Mouse (Mus musculus) v-Abl transformed pro-B cells (cell line): ENCODE measurements around the gene Armh1.
"Not testable (repeated sequence)": the region's sequence is repeated elsewhere in the genome, so short reads cannot be mapped to it uniquely, and the experiment has no call there.

Source experiments
- in situ Hi-C, 2 experiments: fragments of 400-800 bp; cut with MboI; formaldehyde crosslinking; loops; one replicate each; pipeline ENCODE4 v1.15.1; 2025; ENCODE audit not compliant: unreplicated experiment in 2 of 2

Gene Armh1

DNA sequence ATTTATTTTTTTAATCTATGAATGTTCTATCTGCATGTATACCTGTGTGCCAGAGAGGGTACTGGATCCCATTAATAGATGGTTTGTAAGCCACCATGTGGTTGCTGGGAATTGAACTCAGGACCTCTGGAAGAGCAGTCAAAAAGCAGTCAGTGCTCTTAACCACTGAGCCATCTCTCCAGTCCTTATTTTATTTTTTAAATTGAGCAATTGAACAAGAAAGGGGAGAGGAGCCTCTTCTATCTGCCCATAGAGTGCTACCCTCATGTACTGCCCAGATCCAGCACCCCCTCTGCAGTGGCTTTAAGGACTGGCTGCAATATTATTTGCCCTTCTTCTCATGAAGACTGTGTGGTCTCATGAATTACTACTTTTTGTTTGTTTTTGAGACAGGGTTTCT, 26.7 kb downstream of the Armh1 start:
- in situ Hi-C loops: no loop called here

DNA sequence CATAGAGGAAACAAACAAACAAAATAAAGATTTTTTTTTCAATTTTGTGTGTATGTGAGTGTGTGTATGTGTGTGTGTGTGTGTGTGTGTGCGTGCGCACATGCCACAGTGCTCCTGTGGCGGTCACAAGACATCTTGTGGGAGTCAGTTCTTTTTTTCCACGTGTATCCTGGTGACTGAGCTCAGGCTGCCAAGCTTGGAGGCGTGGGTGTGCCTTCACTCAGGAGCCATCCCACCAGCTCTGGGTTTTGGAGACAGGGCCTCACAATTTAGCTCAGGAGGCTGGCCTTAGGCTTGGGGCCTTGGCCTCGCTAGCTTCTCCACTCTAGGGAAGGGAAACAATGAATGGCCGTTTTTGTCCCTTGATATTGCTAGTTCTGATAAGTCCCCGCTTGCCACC, 27.8 kb downstream of the Armh1 start:
- in situ Hi-C loops: no loop called here

DNA sequence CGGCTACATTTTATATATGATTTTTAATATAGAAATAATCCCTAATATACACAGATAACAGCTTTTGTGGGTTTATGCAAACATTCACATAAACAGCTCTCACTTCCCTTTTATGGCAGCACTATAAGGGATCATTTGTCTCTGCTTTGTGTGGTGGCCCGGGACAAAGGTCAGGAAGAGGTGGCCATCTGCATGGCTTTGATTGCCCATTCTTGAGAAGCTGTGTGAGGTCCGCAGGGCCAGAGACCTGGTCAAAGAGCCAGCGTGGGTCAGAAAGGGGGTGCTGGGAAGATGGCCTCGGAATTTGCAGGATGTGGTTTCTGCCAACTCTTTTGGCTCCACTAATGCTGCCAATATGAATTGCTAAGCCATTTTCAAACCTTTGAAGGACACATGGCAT, 28.9 kb downstream of the Armh1 start:
- in situ Hi-C loops: no loop called here

DNA sequence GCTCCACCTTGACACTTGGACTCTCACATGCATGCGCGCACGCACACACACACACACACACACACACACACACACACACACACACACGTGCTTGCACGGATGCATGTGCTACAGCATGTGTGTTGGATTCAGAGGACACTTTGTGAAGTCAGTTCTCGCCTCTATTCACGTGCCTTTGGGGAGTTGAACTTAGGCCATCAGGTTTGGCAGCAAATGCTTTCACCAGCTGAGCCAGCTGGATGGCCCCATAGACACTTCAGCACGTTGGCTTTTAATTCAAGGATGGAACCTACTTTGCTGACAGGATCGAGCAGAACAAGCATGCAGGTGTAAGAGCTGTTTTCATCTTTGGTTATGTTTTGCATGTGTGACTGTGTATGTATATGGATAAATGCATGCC, 30.1 kb downstream of the Armh1 start:
- in situ Hi-C loops: no loop called here

DNA sequence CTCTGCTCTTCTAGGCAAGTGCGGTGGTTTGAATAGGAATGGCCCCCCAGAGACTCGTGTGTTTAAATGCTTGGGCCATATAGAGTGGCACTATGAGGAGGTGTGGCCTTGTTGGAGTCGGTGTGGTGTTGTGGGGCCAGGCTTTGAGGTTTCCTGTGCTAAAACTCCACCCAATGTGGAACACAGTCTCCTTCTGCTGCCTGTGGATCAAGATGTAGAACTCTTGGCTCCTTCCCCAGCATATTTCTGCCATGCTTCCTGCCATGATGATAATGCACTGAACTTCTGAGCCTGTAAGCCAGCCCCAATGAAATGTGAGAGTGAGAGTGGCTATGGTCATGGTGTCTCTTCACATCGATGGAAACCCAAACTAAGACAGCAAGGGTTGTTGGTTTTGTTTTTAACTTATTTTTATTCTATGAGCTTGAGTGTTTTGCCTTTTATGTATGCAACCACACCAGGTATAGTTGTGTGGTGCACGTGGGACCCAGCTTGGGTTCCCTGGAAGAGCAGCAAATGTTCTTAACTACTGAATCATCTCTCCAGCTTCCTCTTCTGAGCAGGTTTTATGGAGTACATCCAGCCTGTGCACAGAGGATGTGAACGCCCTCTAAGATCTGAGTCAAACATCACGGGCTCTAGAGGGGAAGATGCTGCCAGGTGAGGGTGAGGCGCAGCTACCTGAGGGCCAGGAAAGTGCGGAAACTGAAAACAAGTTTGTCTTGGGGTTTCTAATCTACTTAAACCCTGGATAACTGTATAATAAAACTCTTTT, 31.0 kb downstream of the Armh1 start:
- in situ Hi-C loops: no loop called here

DNA sequence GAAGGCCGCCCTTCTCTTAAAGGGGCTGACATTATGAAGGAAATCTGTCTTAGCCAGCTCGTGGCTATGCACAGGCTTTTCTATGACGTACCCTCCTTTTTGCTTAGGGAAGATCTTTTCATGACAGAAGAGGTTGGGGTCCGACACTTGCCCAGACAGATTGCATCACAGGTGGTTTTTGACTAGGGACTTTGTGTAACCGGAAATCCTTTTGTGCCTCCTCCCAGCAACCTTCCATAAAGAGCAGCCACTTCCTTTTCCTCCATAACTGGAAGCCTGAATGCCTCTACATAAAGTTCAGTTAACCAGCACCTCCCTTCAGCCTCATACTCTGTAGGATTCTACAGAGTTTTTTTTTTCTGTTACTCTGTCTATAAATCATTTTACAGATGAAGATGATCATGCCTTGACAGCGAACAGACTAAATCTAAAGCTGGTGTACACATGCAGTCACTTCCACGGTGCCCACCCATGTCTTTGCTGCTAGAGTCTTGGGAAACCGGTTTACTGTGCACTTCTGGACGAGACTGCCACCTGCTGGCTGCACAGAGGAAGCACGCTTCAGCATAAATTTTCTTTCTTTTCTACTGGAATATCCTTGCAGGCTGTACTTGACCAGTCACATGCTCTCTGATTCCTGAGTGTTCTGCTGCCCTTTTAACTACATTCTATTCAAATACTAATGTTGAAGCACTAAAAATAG, 33.3 kb downstream of the Armh1 start:
- in situ Hi-C loops: loop anchor here (5.0 to 10.0 kb wide), 4 partner anchors 71 to 394 kb away; partner anchors contain the start of genes Hectd3 (in 1 of the 2), Hpdl (in 1 of the 2) and Urod (in 1 of the 2)

DNA sequence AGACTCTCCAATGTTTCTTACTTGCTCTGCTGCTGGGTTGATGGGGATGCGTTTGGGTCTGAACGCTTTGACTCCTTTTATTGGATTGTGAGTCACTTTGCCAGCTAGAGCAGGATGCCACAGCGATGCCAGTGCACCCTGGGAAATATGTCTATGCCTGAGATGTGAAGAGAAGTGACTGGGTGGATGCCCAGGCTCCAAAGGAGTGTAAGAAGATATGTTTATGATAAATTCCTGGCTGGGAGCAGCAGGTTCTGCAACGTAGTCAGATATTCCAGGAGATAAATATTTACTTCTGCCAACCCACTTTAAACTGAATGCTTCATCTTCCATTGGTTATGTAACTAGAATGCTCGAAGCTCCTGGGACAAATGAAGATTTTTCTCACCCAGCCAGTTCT, 34.9 kb downstream of the Armh1 start:
- in situ Hi-C loops: loop anchor here (5.0 to 10.0 kb wide), 4 partner anchors 70 to 392 kb away; partner anchors contain the start of genes Hectd3 (in 1 of the 2), Hpdl (in 1 of the 2) and Urod (in 1 of the 2)

DNA sequence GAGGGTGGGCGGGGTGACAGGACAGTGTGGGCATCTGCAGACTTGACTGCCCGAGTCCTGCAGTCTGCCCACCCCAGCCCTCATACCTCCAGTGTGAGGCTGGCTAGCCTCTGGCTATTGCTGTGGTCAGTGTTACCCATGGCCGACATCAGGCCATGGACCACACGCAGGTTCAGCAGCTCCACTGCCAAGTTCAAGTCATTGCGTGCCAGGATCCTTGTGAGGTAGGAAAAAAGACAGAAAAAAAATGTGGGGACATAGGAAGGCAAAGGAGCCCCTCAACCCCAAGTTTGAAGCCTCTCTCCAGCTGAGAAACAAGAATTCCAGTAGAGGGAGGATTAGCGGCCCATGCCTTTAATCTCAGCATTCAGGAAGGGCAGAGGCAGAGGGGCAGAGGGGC, 37.7 kb downstream of the Armh1 start:
- in situ Hi-C loops: loop anchor here (10.0 kb wide), 3 partner anchors 219 to 389 kb away; partner anchors contain the start of genes Hectd3 (in 1 of the 2), Hpdl (in 1 of the 2) and Urod (in 1 of the 2)

DNA sequence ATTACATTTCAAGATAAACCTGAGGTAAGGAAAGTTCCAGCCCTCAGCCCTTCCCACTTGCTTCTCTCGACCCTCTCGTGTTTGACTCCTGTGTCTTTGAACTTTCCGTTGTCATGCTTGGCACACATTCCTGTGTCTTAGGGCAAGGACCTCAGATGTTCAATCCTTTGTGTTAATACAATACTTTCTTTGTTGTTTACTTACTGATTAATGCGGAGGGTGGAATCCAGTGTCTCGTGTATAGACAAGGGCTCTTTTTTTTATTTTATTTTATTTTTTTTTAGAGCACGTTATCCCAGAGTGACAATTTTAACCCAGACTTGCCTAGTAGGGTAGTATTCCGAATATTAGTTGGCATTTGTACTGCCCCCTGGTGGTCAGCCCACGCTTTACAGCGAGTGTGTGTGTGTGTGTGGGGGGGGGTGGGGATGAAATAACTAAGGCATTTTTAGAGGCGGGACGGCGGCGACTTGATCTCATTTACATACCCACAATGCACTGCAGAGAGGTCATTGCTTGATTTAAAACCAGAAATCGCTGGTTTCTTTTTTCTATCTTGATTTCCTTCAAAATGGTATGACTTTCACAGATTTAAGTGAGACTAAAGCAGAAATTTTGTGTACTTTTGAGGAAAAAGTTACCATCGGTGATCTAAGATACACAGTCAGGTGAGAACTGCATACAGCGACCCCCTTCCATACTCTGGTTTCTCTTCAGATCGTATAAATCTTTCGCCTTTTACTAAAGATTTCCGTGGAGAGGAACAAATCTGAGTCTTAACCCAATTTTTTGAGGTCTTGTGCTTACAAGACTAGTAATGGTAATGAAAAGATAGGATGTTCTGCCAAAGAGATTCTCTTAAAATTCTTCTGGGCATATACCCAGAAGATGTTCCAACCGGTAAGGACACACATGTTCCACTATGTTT, 41.5 kb downstream of the Armh1 start:
- in situ Hi-C loops: loop anchor here (10.0 kb wide), 3 partner anchors 216 to 386 kb away; partner anchors contain the start of genes Hectd3 (in 1 of the 2), Hpdl (in 1 of the 2) and Urod (in 1 of the 2)

DNA sequence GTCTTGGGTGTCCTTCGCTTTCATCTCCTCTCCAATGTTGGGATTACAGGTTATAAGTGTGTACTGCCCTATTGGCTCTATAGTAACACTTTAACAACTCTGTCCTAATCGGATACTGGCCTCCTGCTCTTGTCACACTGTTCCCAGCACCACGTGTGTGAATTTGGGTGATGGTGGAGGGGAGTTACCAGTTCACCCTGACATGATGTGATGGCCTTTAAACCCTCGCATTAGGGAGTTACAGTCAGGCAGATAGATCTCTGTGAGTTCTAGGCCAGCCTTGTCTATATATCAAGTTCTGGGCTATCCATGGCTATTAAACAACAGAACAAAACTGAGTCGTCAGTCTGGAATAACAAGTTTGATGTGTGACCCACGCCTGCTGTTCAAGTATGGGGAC, 42.3 kb downstream of the Armh1 start:
- in situ Hi-C loops: no loop called here

DNA sequence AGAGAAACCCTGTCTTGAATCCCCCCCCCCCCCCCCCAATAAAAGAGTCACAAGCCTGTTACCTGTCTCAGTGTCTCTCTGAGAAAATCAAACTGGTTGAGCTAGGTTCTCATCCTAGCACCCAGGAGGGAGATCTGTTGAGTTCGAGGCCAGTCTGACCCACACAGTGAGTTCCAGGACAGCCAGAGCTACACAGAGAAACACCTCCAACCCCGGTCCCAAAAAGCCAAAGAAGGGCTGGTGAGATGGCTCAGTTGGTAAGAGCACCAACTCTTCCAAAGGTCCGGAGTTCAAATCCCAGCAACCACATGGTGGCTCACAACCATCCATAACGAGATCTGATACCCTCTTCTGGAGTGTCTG, 49.0 kb downstream of the Armh1 start:
- in situ Hi-C loops: no loop called here

DNA sequence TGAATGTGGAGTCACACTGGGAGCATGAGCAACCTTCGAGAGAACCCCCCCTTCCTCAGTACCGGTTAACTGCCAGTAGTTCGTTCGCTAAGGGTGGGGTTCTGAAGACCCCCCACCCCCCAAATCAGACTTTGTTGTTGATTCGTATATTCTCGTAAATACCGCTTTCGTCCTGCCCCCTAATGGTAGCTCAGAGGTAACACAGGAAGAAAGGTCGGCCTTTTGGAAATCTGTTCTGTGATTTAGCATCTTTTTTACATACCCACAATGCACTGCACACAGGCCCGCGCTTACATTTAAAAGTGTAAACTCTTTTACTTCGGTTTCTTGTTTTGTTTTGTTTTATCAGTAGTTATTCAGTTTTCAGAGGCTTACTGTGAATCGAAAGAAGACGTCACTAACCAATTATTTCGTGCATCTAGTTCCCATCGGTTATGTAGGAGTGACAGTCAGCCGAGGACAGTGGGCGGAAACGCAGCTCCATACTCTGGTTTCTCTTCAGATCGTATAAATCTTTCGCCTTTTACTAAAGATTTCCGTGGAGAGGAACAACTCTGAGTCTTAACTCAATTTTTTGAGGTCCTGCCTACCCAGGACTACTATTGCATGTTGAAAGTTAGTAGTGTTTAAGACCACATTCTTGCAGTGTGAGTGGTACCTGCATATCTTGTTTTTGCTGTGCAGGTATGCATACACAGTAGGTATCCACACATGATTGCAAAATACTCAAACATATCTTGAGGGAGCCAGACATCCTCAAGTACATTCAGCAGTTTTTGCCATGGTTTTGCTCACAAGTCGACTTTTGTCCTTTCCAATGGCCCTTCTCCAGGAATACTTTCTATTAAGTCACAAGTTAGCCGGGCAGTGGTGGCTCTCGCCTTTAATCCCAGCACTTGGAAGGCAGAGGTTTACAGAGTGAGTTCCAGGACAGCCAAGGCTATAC, 49.6 kb downstream of the Armh1 start:
- in situ Hi-C loops: no loop called here

DNA sequence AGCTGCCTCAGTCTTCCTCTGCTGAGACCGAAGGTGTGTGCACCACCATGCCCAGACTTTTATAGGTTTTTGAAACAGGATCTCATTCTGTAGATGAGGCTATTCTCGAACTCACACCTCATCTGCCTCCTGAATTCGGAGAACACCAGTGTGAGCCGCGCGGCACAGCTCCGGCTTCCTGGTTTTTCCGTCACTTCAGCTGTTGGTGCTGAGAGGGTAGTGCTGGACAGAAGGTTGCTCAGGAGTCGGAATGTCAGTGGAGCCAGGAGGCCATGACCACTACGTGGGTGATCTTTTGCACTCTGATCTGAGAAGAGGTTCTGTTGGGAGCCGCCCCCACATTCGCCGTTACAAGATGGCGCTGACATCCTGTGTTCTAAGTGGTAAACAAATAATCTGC, 60.1 kb downstream of the Armh1 start:
- in situ Hi-C loops: no loop called here

DNA sequence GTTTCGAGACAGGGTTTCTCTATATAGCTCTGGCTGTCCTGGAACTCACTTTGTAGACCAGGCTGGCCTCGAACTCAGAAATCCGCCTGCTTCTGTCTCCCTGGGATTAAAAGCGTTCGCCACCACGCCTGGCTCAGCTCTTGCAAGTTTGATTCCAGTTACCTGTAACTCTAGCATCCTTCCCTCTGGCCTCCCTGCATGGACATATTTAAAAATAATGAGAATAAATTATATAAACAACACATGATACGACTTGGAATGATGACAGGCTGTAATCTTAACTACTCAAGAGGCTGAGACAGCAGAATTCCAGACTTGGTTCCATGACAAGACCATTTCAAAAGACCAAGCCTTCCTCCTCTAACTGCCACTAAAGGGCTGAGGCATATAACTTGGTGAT, 61.3 kb downstream of the Armh1 start:
- in situ Hi-C loops: no loop called here

DNA sequence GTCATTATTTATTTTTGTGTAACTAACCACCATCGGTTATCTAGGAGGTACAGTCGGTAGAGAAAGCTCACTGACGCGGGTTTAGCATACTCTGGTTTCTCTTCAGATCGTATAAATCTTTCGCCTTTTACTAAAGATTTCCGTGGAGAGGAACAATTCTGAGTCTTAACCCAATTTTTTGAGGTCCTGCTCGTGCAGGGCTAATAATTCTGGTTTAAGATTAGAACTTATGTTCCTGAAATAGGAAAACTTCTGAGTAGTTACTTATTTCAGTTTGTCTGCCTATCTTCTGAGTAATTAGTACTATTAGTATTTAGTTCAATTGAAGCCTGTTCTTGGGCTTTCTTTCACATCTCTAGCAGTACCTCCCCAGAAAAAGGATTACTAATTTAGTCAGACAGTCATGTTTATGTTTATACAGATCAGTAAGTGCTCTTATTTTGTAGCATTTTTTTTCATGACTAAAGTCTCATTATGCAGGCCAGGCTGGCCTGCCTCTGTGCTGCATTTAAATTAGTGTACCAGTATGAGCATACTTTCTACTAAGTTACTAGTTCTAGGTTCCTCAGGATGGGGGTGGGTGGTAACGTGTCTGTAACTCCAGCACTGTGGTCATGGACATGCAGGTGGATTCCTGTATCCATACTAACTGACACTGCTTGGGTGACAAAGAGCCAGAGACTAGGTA, 61.9 kb downstream of the Armh1 start:
- in situ Hi-C loops: loop anchor here in 1 of 2 experiments (5.0 kb wide), 1 partner anchor 38 kb away; no protein-coding TSS in a partner anchor

DNA sequence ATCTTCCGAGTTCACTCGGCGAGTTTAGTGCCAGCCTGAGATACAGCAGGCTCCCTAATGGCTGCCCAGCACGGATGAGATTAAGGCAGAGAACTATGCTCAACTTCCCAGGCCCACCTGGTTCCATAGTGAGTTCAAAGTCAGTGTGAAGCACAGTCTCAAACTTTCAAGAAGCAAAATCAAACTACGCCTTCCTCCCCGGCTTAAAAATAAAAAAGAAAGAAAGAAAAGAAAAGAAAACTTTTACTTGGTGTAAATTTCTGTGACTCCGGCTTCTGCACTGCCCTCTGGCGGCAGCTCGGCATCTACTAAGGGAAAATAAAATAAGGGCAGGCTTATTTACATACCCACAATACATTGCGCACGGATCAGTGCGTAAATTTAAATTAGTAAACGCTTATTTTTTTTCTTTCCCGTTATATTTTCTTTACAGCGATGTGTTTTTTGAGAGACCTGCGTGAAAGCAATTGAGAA, 62.5 kb downstream of the Armh1 start:
- in situ Hi-C loops: loop anchor here in 1 of 2 experiments (5.0 kb wide), 1 partner anchor 37 kb away; no protein-coding TSS in a partner anchor

DNA sequence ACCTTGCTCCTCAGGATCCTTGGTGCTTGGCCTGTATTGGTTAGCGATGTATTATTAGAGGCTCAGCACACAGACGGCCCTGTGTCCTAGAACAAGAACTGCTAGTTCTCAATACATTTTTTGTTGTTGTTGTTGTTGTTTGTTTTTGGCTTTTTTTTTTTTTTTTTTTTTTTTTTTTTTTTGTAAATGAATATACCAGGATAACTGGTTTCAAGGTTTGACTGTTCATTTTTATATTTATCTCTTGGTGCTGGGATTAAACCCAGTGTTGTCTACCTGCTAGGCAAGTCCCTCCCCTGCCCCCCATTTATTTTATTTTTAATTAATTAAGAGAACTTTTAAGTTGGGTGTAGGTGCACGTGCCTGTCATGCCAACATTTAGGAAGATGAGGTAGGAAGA, 63.0 kb downstream of the Armh1 start:
- in situ Hi-C loops: loop anchor here in 1 of 2 experiments (5.0 kb wide), 1 partner anchor 37 kb away; no protein-coding TSS in a partner anchor

DNA sequence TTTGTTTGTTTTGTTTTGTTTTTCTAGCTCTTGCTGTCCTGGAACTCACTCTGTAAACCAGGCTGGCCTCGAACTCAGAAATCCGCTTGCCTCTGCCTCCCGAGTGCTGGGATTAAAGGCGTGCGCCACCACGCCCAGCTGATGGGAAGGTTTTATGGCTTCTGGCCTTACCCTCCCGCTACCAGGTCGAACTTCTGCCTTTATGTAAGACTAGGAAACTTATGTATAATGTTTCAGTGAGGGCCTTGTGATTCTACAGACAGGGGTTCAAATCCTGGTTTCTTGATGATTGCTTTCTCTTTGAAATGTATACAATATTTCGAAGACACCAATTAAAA, 69.2 kb downstream of the Armh1 start:
- in situ Hi-C loops: not testable (repeated sequence)
